8 mouse cellular contexts compared by ENCODE assay signal in the genomic region with DNA sequence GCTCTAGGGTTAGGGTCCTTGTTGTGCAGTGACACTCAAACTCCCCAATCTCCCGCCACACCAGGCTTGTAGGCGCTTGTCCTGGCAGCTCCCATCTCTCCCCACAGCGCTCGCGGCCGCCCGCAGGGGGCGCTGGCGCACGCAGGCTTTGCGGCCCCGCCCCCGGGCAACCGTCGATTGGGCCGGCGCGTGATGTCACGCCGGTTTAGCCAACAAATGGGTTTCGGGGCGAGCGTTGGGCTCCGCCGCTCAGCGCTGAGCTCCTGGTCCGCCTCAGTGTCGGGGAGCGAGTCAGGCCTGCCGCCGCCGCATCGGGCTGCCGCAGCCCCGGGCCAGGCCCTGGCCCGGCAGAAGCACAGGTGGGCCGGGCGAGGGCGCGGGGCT. TPM values are rescaled to one million over a fixed set of nuclear protein-coding genes. Genes with fewer than 3 reads are reported as not detected.
DNase-seq lines count a peak whose midpoint lies in the region; ATAC-seq and TF ChIP-seq lines count a peak whose summit lies in the region.

No protein-coding gene starts in this region.

- H3K27ac ChIP-seq in hindbrain, embryonic 10.5 days, result peak overlapping the region; percentile 96
- H3K27ac ChIP-seq in lung, embryonic 15.5 days, result peak overlapping the region; percentile 90
- H3K27ac ChIP-seq in thymus, adult 2 months (ENCODE audit: control insufficient read depth, insufficient read depth, low read length), result no peak overlapping the region

- TF ChIP-seq POLR2A in thymus, adult 2 months (IDR thresholded peaks at IDR 0.05; ENCODE audit: control insufficient read depth, extremely low read depth, insufficient read depth, low read length, poor library complexity), result peak; percentile 78

- peak; percentile 99 for TF ChIP-seq CTCF in thymus, adult 2 months (IDR thresholded peaks at IDR 0.05; ENCODE audit: borderline replicate concordance, control insufficient read depth, extremely low read depth, insufficient read depth, low read length, poor library complexity)

- H3K27me3 ChIP-seq in hindbrain, embryonic 10.5 days (ENCODE audit: insufficient read depth, poor library complexity, severe bottlenecking), result no peaks in the 10 kb centered on the region
- H3K27me3 ChIP-seq in lung, embryonic 15.5 days, result no peaks in the 10 kb centered on the region
- no peaks in the 10 kb centered on the region for H3K27me3 ChIP-seq in thymus, adult 2 months (ENCODE audit: control insufficient read depth, insufficient read depth, low read length)

- peak; percentile 77 for ATAC-seq in frontal cortex, adult (ENCODE audit: low TSS enrichment)
- peak; percentile 91 for ATAC-seq in lung, embryonic 15.5 days (ENCODE audit: borderline replicate concordance, extremely low read depth, low FRiP score, low TSS enrichment)

- no peaks in the 10 kb centered on the region for H3K9me3 ChIP-seq in hindbrain, embryonic 10.5 days
- H3K9me3 ChIP-seq in lung, embryonic 15.5 days, result no peaks in the 10 kb centered on the region

- peak overlapping the region; percentile 95 for H3K9ac ChIP-seq in lung, embryonic 15.5 days

- peaks cover 8% of the 10 kb centered on the region; the same call in 1 of the 2 replicates for H3K36me3 ChIP-seq in hindbrain, embryonic 10.5 days
- no peaks in the 10 kb centered on the region for H3K36me3 ChIP-seq in lung, embryonic 15.5 days
- H3K36me3 ChIP-seq in thymus, adult 2 months (ENCODE audit: control insufficient read depth, insufficient read depth, low read length), result no peaks in the 10 kb centered on the region

- H3K4me2 ChIP-seq in lung, embryonic 15.5 days, result peak overlapping the region; percentile 76

- peak; percentile 97 for DNase-seq in Muller cell, postnatal 12 days (ENCODE audit: inconsistent ontology term)
- peak; percentile 96 for DNase-seq in cerebellum, adult 9-10 months
- DNase-seq in hindbrain, embryonic 10.5 days (ENCODE audit: low spot score), result peak; percentile 94
- peak; percentile 89 for DNase-seq in layer of hippocampus, adult 9-10 months (ENCODE audit: low spot score)
- DNase-seq in ovary, adult 18-20 months (ENCODE audit: low spot score), result peak; percentile 88
- peak; percentile 96 for DNase-seq in thymus, adult 2 months

- under 1% methylated on average over 40 of the region's 40 CpGs for WGBS in hindbrain, embryonic 10.5 days
- WGBS in lung, embryonic 15.5 days, result under 1% methylated on average over 40 of the region's 40 CpGs
- WGBS in thymus, adult 2 months, result under 1% methylated on average over 40 of the region's 40 CpGs

- H3K4me1 ChIP-seq in hindbrain, embryonic 10.5 days (replicated peaks), result peaks cover 17% of the 10 kb centered on the region
- peaks cover 4% of the 10 kb centered on the region for H3K4me1 ChIP-seq in lung, embryonic 15.5 days
- H3K4me1 ChIP-seq in thymus, adult 2 months (replicated peaks; ENCODE audit: control insufficient read depth, insufficient read depth, low read length), result peaks cover 12% of the 10 kb centered on the region

- H3K4me3 ChIP-seq in hindbrain, embryonic 10.5 days, result peak overlapping the region; percentile 99
- peak overlapping the region; percentile 99 for H3K4me3 ChIP-seq in lung, embryonic 15.5 days
- H3K4me3 ChIP-seq in thymus, adult 2 months (ENCODE audit: control insufficient read depth, insufficient read depth, low read length), result peak overlapping the region; percentile 80

RNA-seq across cellular contexts. Expression of a gene that starts 22.1 kb away (rescaled TPM):
- 19.8 and 24.6 TPM in 2 replicates for polyA plus RNA-seq in hindbrain, embryonic 10.5 days (2016; fragmentation: Nextera tagmentation; extraction: Ambion mirVana)
- 20.9 and 21.8 TPM in 2 replicates for polyA plus RNA-seq in lung, embryonic 15.5 days (2015; fragmentation: Nextera tagmentation; extraction: Ambion mirVana)
- 17.6 and 18.1 TPM in 2 replicates for polyA plus RNA-seq in thymus, adult 2 months (2012; rRNA removed)

RNA-seq across cellular contexts. Expression of a gene that starts 54.1 kb away (rescaled TPM):
- polyA plus RNA-seq in hindbrain, embryonic 10.5 days (2016; fragmentation: Nextera tagmentation; extraction: Ambion mirVana), result 56.6 and 76.9 TPM in 2 replicates
- 50.8 and 52.8 TPM in 2 replicates for polyA plus RNA-seq in lung, embryonic 15.5 days (2015; fragmentation: Nextera tagmentation; extraction: Ambion mirVana)
- 15.5 and 21.6 TPM in 2 replicates for polyA plus RNA-seq in thymus, adult 2 months (2012; rRNA removed)
